Mouse (Mus musculus): ENCODE measurements around the gene Exoc3l2. TPM values are rescaled to one million over a fixed set of nuclear protein-coding genes. Genes with fewer than 3 reads are reported as not detected.

Gene Exoc3l2
- 0.34 TPM for polyA plus RNA-seq (2014; fragmentation: Illumina TruSeq; extraction: RNeasy Lipid Tissue Mini Kit (QIAGEN cat#74804); ENCODE audit: low read depth, low replicate concordance)

GRCm38 (mm10) chr7:19462884-19463381, at the start of gene Exoc3l2:
Exoc3l2 (plus strand) TSS chr7:19463331.

DNA sequence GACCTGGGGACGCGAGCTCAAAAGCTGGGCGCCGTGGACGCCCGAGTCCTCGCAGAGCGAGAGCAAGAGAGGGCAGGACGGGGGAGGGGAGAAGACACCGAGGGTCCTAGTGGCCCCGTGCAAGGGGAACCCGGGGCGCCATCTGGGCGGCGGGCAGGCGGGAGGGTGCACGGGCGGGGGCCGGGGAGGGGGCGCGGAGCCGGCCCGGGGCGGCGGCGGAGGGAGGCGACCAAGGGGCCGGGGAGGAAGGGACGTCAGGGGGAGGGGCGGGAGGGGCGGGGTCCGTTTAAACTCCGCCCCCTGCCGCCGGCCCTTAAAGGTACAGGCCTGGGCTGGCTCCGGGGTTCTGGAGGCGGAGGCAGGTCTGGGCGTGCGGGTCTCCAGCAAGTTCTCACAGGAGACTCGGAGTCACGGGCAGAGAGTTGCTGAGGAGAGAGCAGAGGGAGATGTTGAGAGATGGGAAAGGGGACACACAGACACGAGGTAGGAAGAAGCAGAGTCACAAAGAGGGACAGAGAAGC, 4.5 kb upstream of the Exoc3l2 start, which contains the start of gene Mark4:
Gene Mark4 (minus strand): TSS at position 231 of the 521 bp plus-strand sequence.

GRCm38 (mm10) chr7:19508150-19508923, 45.2 kb downstream of the Exoc3l2 start, which contains the start of the genes Bloc1s3 and Trappc6a:
Bloc1s3 (minus strand) TSS chr7:19508367.
Trappc6a (plus strand) TSS chr7:19508395.

GRCm38 (mm10) chr7:19517652-19518365, 54.7 kb downstream of the Exoc3l2 start, which contains the start of gene Nkpd1:
Nkpd1 (plus strand) TSS chr7:19517838.

Other genes starting within 250 kb of the Exoc3l2 start
- 10.4 TPM for gene Opa3, start 235.0 kb upstream of the Exoc3l2 start, polyA plus RNA-seq (2014; fragmentation: Illumina TruSeq; extraction: RNeasy Lipid Tissue Mini Kit (QIAGEN cat#74804); ENCODE audit: low read depth, low replicate concordance)
- gene Vasp, start 191.5 kb upstream of the Exoc3l2 start, polyA plus RNA-seq (2014; fragmentation: Illumina TruSeq; extraction: RNeasy Lipid Tissue Mini Kit (QIAGEN cat#74804); ENCODE audit: low read depth, low replicate concordance) = 7.0 TPM
- gene Ppm1n, start 183.3 kb upstream of the Exoc3l2 start, polyA plus RNA-seq (2014; fragmentation: Illumina TruSeq; extraction: RNeasy Lipid Tissue Mini Kit (QIAGEN cat#74804); ENCODE audit: low read depth, low replicate concordance) = not detected
- not detected for gene Rtn2, start 180.7 kb upstream of the Exoc3l2 start, polyA plus RNA-seq (2014; fragmentation: Illumina TruSeq; extraction: RNeasy Lipid Tissue Mini Kit (QIAGEN cat#74804); ENCODE audit: low read depth, low replicate concordance)
- gene Fosb, start 153.3 kb upstream of the Exoc3l2 start, polyA plus RNA-seq (2014; fragmentation: Illumina TruSeq; extraction: RNeasy Lipid Tissue Mini Kit (QIAGEN cat#74804); ENCODE audit: low read depth, low replicate concordance) = 0.21 TPM
- 1.9 TPM for gene Ercc1, start 118.6 kb upstream of the Exoc3l2 start, polyA plus RNA-seq (2014; fragmentation: Illumina TruSeq; extraction: RNeasy Lipid Tissue Mini Kit (QIAGEN cat#74804); ENCODE audit: low read depth, low replicate concordance)
- gene Cd3eap, start 103.8 kb upstream of the Exoc3l2 start, polyA plus RNA-seq (2014; fragmentation: Illumina TruSeq; extraction: RNeasy Lipid Tissue Mini Kit (QIAGEN cat#74804); ENCODE audit: low read depth, low replicate concordance) = 0.95 TPM
- gene Ppp1r13l, start 103.6 kb upstream of the Exoc3l2 start, polyA plus RNA-seq (2014; fragmentation: Illumina TruSeq; extraction: RNeasy Lipid Tissue Mini Kit (QIAGEN cat#74804); ENCODE audit: low read depth, low replicate concordance) = 0.29 TPM
- 0.40 TPM for gene Ercc2, start 81.3 kb upstream of the Exoc3l2 start, polyA plus RNA-seq (2014; fragmentation: Illumina TruSeq; extraction: RNeasy Lipid Tissue Mini Kit (QIAGEN cat#74804); ENCODE audit: low read depth, low replicate concordance)
- gene Klc3, start 59.2 kb upstream of the Exoc3l2 start, polyA plus RNA-seq (2014; fragmentation: Illumina TruSeq; extraction: RNeasy Lipid Tissue Mini Kit (QIAGEN cat#74804); ENCODE audit: low read depth, low replicate concordance) = not detected
- not detected for gene Ckm, start 58.6 kb upstream of the Exoc3l2 start, polyA plus RNA-seq (2014; fragmentation: Illumina TruSeq; extraction: RNeasy Lipid Tissue Mini Kit (QIAGEN cat#74804); ENCODE audit: low read depth, low replicate concordance)
- gene Mark4, start 4.5 kb upstream of the Exoc3l2 start, polyA plus RNA-seq (2014; fragmentation: Illumina TruSeq; extraction: RNeasy Lipid Tissue Mini Kit (QIAGEN cat#74804); ENCODE audit: low read depth, low replicate concordance) = 0.82 TPM
- 1.6 TPM for gene Bloc1s3, start 45.0 kb downstream of the Exoc3l2 start, polyA plus RNA-seq (2014; fragmentation: Illumina TruSeq; extraction: RNeasy Lipid Tissue Mini Kit (QIAGEN cat#74804); ENCODE audit: low read depth, low replicate concordance)
- gene Trappc6a, start 45.1 kb downstream of the Exoc3l2 start, polyA plus RNA-seq (2014; fragmentation: Illumina TruSeq; extraction: RNeasy Lipid Tissue Mini Kit (QIAGEN cat#74804); ENCODE audit: low read depth, low replicate concordance) = not detected
- not detected for gene Nkpd1, start 54.5 kb downstream of the Exoc3l2 start, polyA plus RNA-seq (2014; fragmentation: Illumina TruSeq; extraction: RNeasy Lipid Tissue Mini Kit (QIAGEN cat#74804); ENCODE audit: low read depth, low replicate concordance)
- 1.3 TPM for gene Ppp1r37, start 99.7 kb downstream of the Exoc3l2 start, polyA plus RNA-seq (2014; fragmentation: Illumina TruSeq; extraction: RNeasy Lipid Tissue Mini Kit (QIAGEN cat#74804); ENCODE audit: low read depth, low replicate concordance)
- not detected for gene Zfp296, start 114.0 kb downstream of the Exoc3l2 start, polyA plus RNA-seq (2014; fragmentation: Illumina TruSeq; extraction: RNeasy Lipid Tissue Mini Kit (QIAGEN cat#74804); ENCODE audit: low read depth, low replicate concordance)
- 10.5 TPM for gene Gemin7, start 114.3 kb downstream of the Exoc3l2 start, polyA plus RNA-seq (2014; fragmentation: Illumina TruSeq; extraction: RNeasy Lipid Tissue Mini Kit (QIAGEN cat#74804); ENCODE audit: low read depth, low replicate concordance)
- 1.7 TPM for gene Clasrp, start 141.2 kb downstream of the Exoc3l2 start, polyA plus RNA-seq (2014; fragmentation: Illumina TruSeq; extraction: RNeasy Lipid Tissue Mini Kit (QIAGEN cat#74804); ENCODE audit: low read depth, low replicate concordance)
- gene Relb, start 166.1 kb downstream of the Exoc3l2 start, polyA plus RNA-seq (2014; fragmentation: Illumina TruSeq; extraction: RNeasy Lipid Tissue Mini Kit (QIAGEN cat#74804); ENCODE audit: low read depth, low replicate concordance) = 0.11 TPM
- 20.7 TPM for gene Clptm1, start 201.7 kb downstream of the Exoc3l2 start, polyA plus RNA-seq (2014; fragmentation: Illumina TruSeq; extraction: RNeasy Lipid Tissue Mini Kit (QIAGEN cat#74804); ENCODE audit: low read depth, low replicate concordance)
- 44.8 TPM for gene Apoc2, start 214.6 kb downstream of the Exoc3l2 start, polyA plus RNA-seq (2014; fragmentation: Illumina TruSeq; extraction: RNeasy Lipid Tissue Mini Kit (QIAGEN cat#74804); ENCODE audit: low read depth, low replicate concordance)
- not detected for gene Gm44805, start 218.1 kb downstream of the Exoc3l2 start, polyA plus RNA-seq (2014; fragmentation: Illumina TruSeq; extraction: RNeasy Lipid Tissue Mini Kit (QIAGEN cat#74804); ENCODE audit: low read depth, low replicate concordance)
- 123 TPM for gene Apoc4, start 218.1 kb downstream of the Exoc3l2 start, polyA plus RNA-seq (2014; fragmentation: Illumina TruSeq; extraction: RNeasy Lipid Tissue Mini Kit (QIAGEN cat#74804); ENCODE audit: low read depth, low replicate concordance)
- 3,872 TPM for gene Apoc1, start 229.3 kb downstream of the Exoc3l2 start, polyA plus RNA-seq (2014; fragmentation: Illumina TruSeq; extraction: RNeasy Lipid Tissue Mini Kit (QIAGEN cat#74804); ENCODE audit: low read depth, low replicate concordance)
- gene Apoe, start 235.9 kb downstream of the Exoc3l2 start, polyA plus RNA-seq (2014; fragmentation: Illumina TruSeq; extraction: RNeasy Lipid Tissue Mini Kit (QIAGEN cat#74804); ENCODE audit: low read depth, low replicate concordance) = 941 TPM

Measured in liver, adult 10 weeks (tissue).